23 mouse cellular contexts compared by ENCODE assay signal in the genomic region with DNA sequence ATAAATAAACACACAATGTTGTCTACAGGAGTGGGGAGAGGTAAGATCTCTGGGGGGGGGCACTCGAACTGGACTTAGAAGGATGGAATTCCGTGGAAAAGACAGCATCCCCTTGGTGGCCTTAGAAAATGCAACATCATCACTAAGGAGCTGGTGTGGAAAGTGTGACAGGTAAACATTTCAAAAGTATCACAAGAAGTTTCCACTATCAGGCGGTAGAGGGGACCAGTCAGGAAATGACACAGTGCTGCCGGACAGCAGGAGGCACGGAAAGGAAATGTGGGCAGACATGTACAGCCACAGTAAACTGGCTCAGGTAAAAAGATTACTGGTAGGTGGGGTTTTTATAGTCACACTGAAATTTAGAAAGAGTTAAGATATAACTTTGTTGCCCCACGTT.
DNase-seq lines count a peak whose midpoint lies in the region; ATAC-seq lines count a peak whose summit lies in the region.
"Had no signal": no experiment of that assay in that cellular context is flagged by ENCODE, and none has a peak within 500 bp of the region (broad histone marks: within the 10 kb centered on the region; RNA-seq: fewer than 3 reads in every experiment).

No protein-coding gene starts in this region.

- ATAC-seq in activated CD4-positive, CD25-positive, alpha-beta regulatory T cell, adult 4 months = peak; percentile 74
- ATAC-seq in inflammation-experienced regulatory T-cells, adult 6 months = peak; percentile 84
- ATAC-seq in granulocyte monocyte progenitor cell, adult 5-6 weeks (replicated peaks; ENCODE audit: poor library complexity, severe bottlenecking) = no peak; the same call in 1 of the 2 replicates
- ATAC-seq: hindbrain, embryonic 16.5 days; intestine, embryonic 15.5 days; Patski had no signal

- peak; percentile 54 for DNase-seq in CD4-positive helper T cell, adult 2 months (ENCODE audit: low read depth, low spot score)
- peak; percentile 16 for DNase-seq in splenic B cell, adult 2 months (ENCODE audit: low read depth, low spot score)
- DNase-seq in gastrocnemius, postnatal 25 days = no peak
- no peak for DNase-seq in testis, postnatal 10 days (ENCODE audit: low spot score)
- DNase-seq: adrenal gland, adult 2 months; adrenal gland, postnatal 25 days; cerebellum, adult 11 months; cerebellum, adult 8-10 months; cerebellum, postnatal 36 days; forebrain, postnatal 0 days; gastrocnemius, postnatal 14 days; heart, adult 11 months; heart, postnatal 36 days had no signal

- no peaks in the 10 kb centered on the region for H3K36me3 ChIP-seq in splenic B cell, adult 2 months (ENCODE audit: control insufficient read depth, insufficient read depth, low read length, poor library complexity, severe bottlenecking)
- H3K36me3 ChIP-seq: embryonic facial prominence, embryonic 10.5 days; heart, embryonic 13.5 days; hindbrain, embryonic 12.5 days; intestine, embryonic 15.5 days had no signal

- no peaks in the 10 kb centered on the region for H3K27me3 ChIP-seq in splenic B cell, adult 2 months (ENCODE audit: control insufficient read depth, insufficient read depth, low read length, poor library complexity, severe bottlenecking)
- H3K27me3 ChIP-seq: forebrain, embryonic 13.5 days; heart, embryonic 13.5 days; hindbrain, embryonic 12.5 days; intestine, embryonic 15.5 days; Patski had no signal

Comparison
In these comparisons a context has a peak if more than half of its experiments do, and no peak if none do; other contexts are left out.
1. DNase-seq: peak in CD4-positive helper T cell, adult 2 months (single experiment) and splenic B cell, adult 2 months (single experiment); none in gastrocnemius, postnatal 25 days (single experiment) and testis, postnatal 10 days (single experiment).